Mouse (Mus musculus) heart, embryonic 14.5 days (tissue): ENCODE data around the gene Gm7942. TPM values are rescaled to one million over a fixed set of nuclear protein-coding genes. Genes with fewer than 3 reads are reported as not detected.
"Not testable (repeated sequence)": the region's sequence is repeated elsewhere in the genome, so short reads cannot be mapped to it uniquely, and the experiment has no call there.

Experiments
- ATAC-seq: fragments of 200-750 bp; cut with Nextera tagmentation; 2 replicates; pipeline ENCODE4 v1.8.0; 2017; ENCODE audit warnings: low read depth, moderate TSS enrichment; ENCODE audit not compliant: insufficient number of reproducible peaks, insufficient read depth, low FRiP score
- H3K27ac ChIP-seq, 2 experiments: fragments of 200-500 bp in 1 of 2; fragments of 300-500 bp in 1 of 2; sonication (generic) in 1 of 2; replicated peaks in 1 of 2; 2 replicates each; pipeline ENCODE4 v1.5.1; 2012 to 2014; ENCODE audit warnings: low read depth in 2 of 2, low read length in 2 of 2, control low read depth in 1 of 2, mild to moderate bottlenecking in 1 of 2, mixed read lengths in 1 of 2; ENCODE audit not compliant: control insufficient read depth in 1 of 2, insufficient read depth in 1 of 2
- H3K27me3 ChIP-seq: fragments of 300-500 bp; sonication (generic); 2 replicates; pipeline ENCODE4 v1.6.1; 2014; ENCODE audit warnings: mild to moderate bottlenecking, low read length, control low read depth; ENCODE audit not compliant: control insufficient read depth, insufficient read depth
- H3K36me3 ChIP-seq: fragments of 300-500 bp; sonication (generic); 2 replicates; pipeline ENCODE4 v1.6.1; 2014; ENCODE audit warnings: mild to moderate bottlenecking, control low read depth, low read length, mixed read lengths; ENCODE audit not compliant: control insufficient read depth, insufficient read depth
- H3K4me1 ChIP-seq, 2 experiments: fragments of 200-500 bp in 1 of 2; fragments of 300-500 bp in 1 of 2; sonication (generic) in 1 of 2; 2 replicates each; pipeline ENCODE4 v1.6.1; 2012 to 2014; ENCODE audit warnings: low read length in 2 of 2, control low read depth in 1 of 2, mixed read lengths in 1 of 2; ENCODE audit not compliant: control insufficient read depth in 2 of 2, insufficient read depth in 2 of 2
- H3K4me2 ChIP-seq: fragments of 300-500 bp; sonication (generic); 2 replicates; pipeline ENCODE4 v1.6.1; 2014; ENCODE audit warnings: mild to moderate bottlenecking, low read length
- H3K4me3 ChIP-seq, 2 experiments: fragments of 200-500 bp in 1 of 2; fragments of 300-500 bp in 1 of 2; sonication (generic) in 1 of 2; 2 replicates each; pipeline ENCODE4 v1.5.1; 2012 to 2014; ENCODE audit warnings: low read length in 2 of 2, mild to moderate bottlenecking in 2 of 2, control low read depth in 1 of 2, low read depth in 1 of 2, moderate library complexity in 1 of 2; ENCODE audit not compliant: control insufficient read depth in 1 of 2, insufficient read depth in 1 of 2
- H3K9ac ChIP-seq: fragments of 300-500 bp; sonication (generic); 2 replicates; pipeline ENCODE4 v1.6.1; 2014; ENCODE audit warnings: mild to moderate bottlenecking, low read length
- H3K9me3 ChIP-seq: fragments of 300-500 bp; sonication (generic); 2 replicates; pipeline ENCODE4 v1.6.1; 2016; ENCODE audit warnings: low read length, control low read depth; ENCODE audit not compliant: control insufficient read depth
- WGBS: fragments of 180-500 bp; shearing (Covaris S2); extraction: QIAGEN DNeasy Blood & Tissue Kit; methylation state at CpG from one replicate; pipeline ENCODE4 v1.1.7; 2014; 5-methylcytosine and 5-hydroxymethylcytosine counted together
- polyA plus RNA-seq: library from polyadenylated mRNA; unstranded; fragments of >200 nt; fragmentation: Nextera tagmentation; extraction: Ambion mirVana; gene quantifications from 2 replicates; pipeline ENCODE4 v1.2.1, GENCODE M21; 2014

The Gm7942 gene
- not detected in 2 replicates for polyA plus RNA-seq

GRCm38 (mm10) chr5:95106638-95107037 lies at the start of gene Gm7942:
TSS of gene Gm7942 (plus strand) at chr5:95106938.
- whole genome bisulfite sequencing, result no CpG with 5 or more reads among the region's 3 CpGs
- not testable (repeated sequence) for H3K36me3 ChIP-seq, H3K27ac ChIP-seq, H3K4me3 ChIP-seq, H3K4me1 ChIP-seq, H3K27me3 ChIP-seq, H3K9ac ChIP-seq, H3K9me3 ChIP-seq, ATAC-seq, H3K4me2 ChIP-seq

Other genes starting within 250 kb of the Gm7942 start
- gene Gm3183, start 241.5 kb upstream of the Gm7942 start, polyA plus RNA-seq, result not detected in 2 replicates
- gene Gm6367, start 118.3 kb upstream of the Gm7942 start, polyA plus RNA-seq, result not detected in 2 replicates
- not detected in 2 replicates for gene Gm16513, start 75.7 kb downstream of the Gm7942 start, polyA plus RNA-seq
- not detected in 2 replicates for gene Gm10424, start 165.8 kb downstream of the Gm7942 start, polyA plus RNA-seq
- not detected in 2 replicates for gene Gm3259, start 199.0 kb downstream of the Gm7942 start, polyA plus RNA-seq